Mouse (Mus musculus) regulatory T cell (primary cell): Measurements from ENCODE around the gene Prkag2.

ENCODE experiments used
- in situ Hi-C: fragments of 300-600 bp; cut with MboI, MseI; formaldehyde crosslinking; loops from one replicate; pipeline ENCODE4 v1.15.1; 2025; ENCODE audit warnings: high pct_unique_total_duplicates

Prkag2 gene

GRCm38 (mm10) chr5:24969241-24969880 lies 131.1 kb downstream of the Prkag2 start:
- in situ Hi-C loops = loop anchor here (5.0 kb wide), 1 partner anchor 72 kb away; no protein-coding TSS in a partner anchor

GRCm38 (mm10) chr5:24968792-24969191 lies 131.7 kb downstream of the Prkag2 start:
- in situ Hi-C loops = loop anchor here (5.0 kb wide), 1 partner anchor 71 kb away; no protein-coding TSS in a partner anchor

- in situ Hi-C loops = loop anchor here (5.0 kb wide), 1 partner anchor 71 kb away; no protein-coding TSS in a partner anchor
Measured at GRCm38 (mm10) chr5:24967898-24968535, 132.4 kb downstream of the Prkag2 start.

- in situ Hi-C loops = no loop called here
Measured at GRCm38 (mm10) chr5:24963776-24964175, 136.7 kb downstream of the Prkag2 start.

- in situ Hi-C loops = no loop called here
Measured at GRCm38 (mm10) chr5:24960791-24961190, 139.7 kb downstream of the Prkag2 start.

- in situ Hi-C loops = no loop called here
Measured at GRCm38 (mm10) chr5:24959758-24960157, 140.7 kb downstream of the Prkag2 start.

GRCm38 (mm10) chr5:24958596-24958995 lies 141.8 kb downstream of the Prkag2 start:
- in situ Hi-C loops = no loop called here

GRCm38 (mm10) chr5:24956891-24957290 lies 143.6 kb downstream of the Prkag2 start:
- in situ Hi-C loops = no loop called here

- in situ Hi-C loops = no loop called here
Measured at GRCm38 (mm10) chr5:24952842-24953741, 147.3 kb downstream of the Prkag2 start.

GRCm38 (mm10) chr5:24952212-24952611 lies 148.2 kb downstream of the Prkag2 start:
- in situ Hi-C loops = no loop called here

- in situ Hi-C loops = no loop called here
Measured at GRCm38 (mm10) chr5:24950891-24951574, 149.4 kb downstream of the Prkag2 start.

- in situ Hi-C loops = no loop called here
Measured at GRCm38 (mm10) chr5:24950039-24950438, 150.4 kb downstream of the Prkag2 start.

- in situ Hi-C loops = no loop called here
Measured at GRCm38 (mm10) chr5:24938046-24938822, 162.2 kb downstream of the Prkag2 start.

GRCm38 (mm10) chr5:24936451-24936850 lies 164.0 kb downstream of the Prkag2 start:
- in situ Hi-C loops = no loop called here

GRCm38 (mm10) chr5:24935446-24935845 lies 165.0 kb downstream of the Prkag2 start:
- in situ Hi-C loops = no loop called here

- in situ Hi-C loops = no loop called here
Measured at GRCm38 (mm10) chr5:24933760-24934159, 166.7 kb downstream of the Prkag2 start.

- in situ Hi-C loops = no loop called here
Measured at GRCm38 (mm10) chr5:24931578-24932185, 168.8 kb downstream of the Prkag2 start.

GRCm38 (mm10) chr5:24930831-24931577 lies 169.4 kb downstream of the Prkag2 start:
- in situ Hi-C loops = no loop called here

GRCm38 (mm10) chr5:24928816-24929215 lies 171.6 kb downstream of the Prkag2 start:
- in situ Hi-C loops = no loop called here

GRCm38 (mm10) chr5:24927706-24928105 lies 172.7 kb downstream of the Prkag2 start:
- in situ Hi-C loops = no loop called here
